Mouse (Mus musculus) lung, postnatal 14 days (tissue): Measurements from ENCODE around the gene Kiss1.
"Not testable (repeated sequence)": the region's sequence is repeated elsewhere in the genome, so short reads cannot be mapped to it uniquely, and the experiment has no call there.

Experiments
- DNase-seq: peaks from one replicate; pipeline ENCODE4 v3.0.0; 2021

The Kiss1 gene

GRCm38 (mm10) chr1:133323333-133323732 is 1.7 kb downstream of the Kiss1 start:
- DNase-seq: no peak

GRCm38 (mm10) chr1:133325951-133326350 is 4.3 kb downstream of the Kiss1 start:
- DNase-seq: no peak

GRCm38 (mm10) chr1:133327094-133327493 is 5.4 kb downstream of the Kiss1 start:
- DNase-seq: no peak

- DNase-seq: no peak
These were observed 6.7 kb downstream of the Kiss1 start for GRCm38 (mm10) chr1:133328299-133328795.

GRCm38 (mm10) chr1:133328896-133329637 is 7.4 kb downstream of the Kiss1 start:
- DNase-seq: peak; percentile 62

GRCm38 (mm10) chr1:133329638-133329964 is 7.9 kb downstream of the Kiss1 start:
- no peak for DNase-seq

- no peak for DNase-seq
These were observed 9.5 kb downstream of the Kiss1 start for GRCm38 (mm10) chr1:133331142-133331541.

- no peak for DNase-seq
These were observed 11.2 kb downstream of the Kiss1 start for GRCm38 (mm10) chr1:133332656-133333430.

GRCm38 (mm10) chr1:133333937-133334336 is 12.3 kb downstream of the Kiss1 start:
- DNase-seq: no peak

- DNase-seq: not testable (repeated sequence)
These were observed 18.7 kb downstream of the Kiss1 start for GRCm38 (mm10) chr1:133340403-133340802.

- DNase-seq: no peak
These were observed 22.7 kb downstream of the Kiss1 start for GRCm38 (mm10) chr1:133344357-133344756.

- no peak for DNase-seq
These were observed 24.9 kb downstream of the Kiss1 start for GRCm38 (mm10) chr1:133346531-133346930.

GRCm38 (mm10) chr1:133347226-133347625 is 25.6 kb downstream of the Kiss1 start:
- no peak for DNase-seq

- no peak for DNase-seq
These were observed 26.2 kb downstream of the Kiss1 start for GRCm38 (mm10) chr1:133347693-133348520.

GRCm38 (mm10) chr1:133350210-133350609 is 28.5 kb downstream of the Kiss1 start, which contains the start of gene Ren1:
Ren1 (plus strand) TSS chr1:133350510.
- DNase-seq: no peak

GRCm38 (mm10) chr1:133351762-133352161 is 30.1 kb downstream of the Kiss1 start:
- DNase-seq: no peak

GRCm38 (mm10) chr1:133353371-133353809 is 31.7 kb downstream of the Kiss1 start:
- peak; percentile 86 for DNase-seq

GRCm38 (mm10) chr1:133355469-133355868 is 33.8 kb downstream of the Kiss1 start:
- no peak for DNase-seq

GRCm38 (mm10) chr1:133355912-133356311 is 34.2 kb downstream of the Kiss1 start:
- no peak for DNase-seq

- no peak for DNase-seq
These were observed 34.7 kb downstream of the Kiss1 start for GRCm38 (mm10) chr1:133356330-133356729.

- DNase-seq: no peak
These were observed 39.3 kb downstream of the Kiss1 start for GRCm38 (mm10) chr1:133361006-133361405.

- no peak for DNase-seq
These were observed 40.4 kb downstream of the Kiss1 start for GRCm38 (mm10) chr1:133362103-133362502.
